Mouse (Mus musculus) cortical plate, adult 2 months (tissue): ENCODE data around the gene Npas3.

Source experiments
- CTCF ChIP-seq: fragments of 200-500 bp; IDR thresholded peaks from 2 replicates; pipeline ENCODE4 v1.5.1; 2011; ENCODE audit warnings: mild to moderate bottlenecking, control low read depth, low read length; ENCODE audit not compliant: insufficient read depth; ENCODE audit errors: extremely low read depth
- POLR2A ChIP-seq: fragments of 200-500 bp; IDR thresholded peaks from 2 replicates; pipeline ENCODE4 v1.6.1; 2011; ENCODE audit warnings: mild to moderate bottlenecking, low read length, control low read depth; ENCODE audit not compliant: insufficient read depth; ENCODE audit errors: extremely low read depth

DNA sequence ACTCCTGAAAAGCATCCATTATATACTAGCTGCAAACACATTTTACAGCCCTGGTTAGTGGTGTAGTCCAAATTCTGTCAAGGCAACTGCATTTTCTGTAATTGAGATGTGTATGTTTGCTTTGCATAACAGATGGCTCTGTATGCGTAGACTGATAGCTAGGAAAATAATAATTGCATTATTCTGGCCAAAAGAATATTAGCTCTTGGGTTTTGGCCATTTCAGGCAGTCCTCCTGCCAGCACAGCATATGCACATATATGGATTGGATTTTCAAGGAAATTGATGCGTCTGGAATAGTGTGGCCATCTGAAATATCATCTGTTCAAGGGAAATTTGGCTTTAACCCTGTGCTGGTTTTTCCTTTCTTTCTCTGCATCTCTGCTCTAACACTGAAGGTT lies 584.9 kb downstream of the Npas3 start:
- TF ChIP-seq CTCF (no peak), POLR2A (no peak)
